Mouse (Mus musculus) midbrain, embryonic 11.5 days (tissue): ENCODE results near the gene Rad54l2. TPM values are rescaled to one million over a fixed set of nuclear protein-coding genes. Genes with fewer than 3 reads are reported as not detected.

Experiments
- ATAC-seq: fragments of 200-750 bp; cut with Nextera tagmentation; 2 replicates; pipeline ENCODE4 v1.8.0; 2017; ENCODE audit warnings: moderate TSS enrichment, moderate library complexity; ENCODE audit not compliant: low FRiP score
- DNase-seq: peaks from one replicate; pipeline ENCODE4 v3.0.0; 2015; ENCODE audit warnings: low spot score; ENCODE audit errors: missing footprints
- H3K27ac ChIP-seq: fragments of 300-500 bp; sonication (generic); 2 replicates; pipeline ENCODE4 v1.5.1; 2014; ENCODE audit warnings: low read depth, low read length
- H3K27me3 ChIP-seq: fragments of 300-500 bp; sonication (generic); 2 replicates; pipeline ENCODE4 v1.6.1; 2014; ENCODE audit warnings: mild to moderate bottlenecking, low read length, moderate library complexity, mixed read lengths; ENCODE audit not compliant: control insufficient read depth, insufficient read depth
- H3K36me3 ChIP-seq: fragments of 300-500 bp; sonication (generic); 2 replicates; pipeline ENCODE4 v1.6.1; 2014; ENCODE audit warnings: mild to moderate bottlenecking, low read length, moderate library complexity, mixed read lengths; ENCODE audit not compliant: control insufficient read depth, insufficient read depth
- H3K4me1 ChIP-seq: fragments of 300-500 bp; sonication (generic); 2 replicates; pipeline ENCODE4 v1.6.1; 2014; ENCODE audit warnings: low read length; ENCODE audit not compliant: control insufficient read depth, insufficient read depth
- H3K4me2 ChIP-seq: fragments of 300-500 bp; sonication (generic); 2 replicates; pipeline ENCODE4 v1.6.1; 2014; ENCODE audit warnings: mild to moderate bottlenecking, moderate library complexity
- H3K4me3 ChIP-seq: fragments of 300-500 bp; sonication (generic); 2 replicates; pipeline ENCODE4 v1.5.1; 2014; ENCODE audit warnings: low read depth, low read length
- H3K9ac ChIP-seq: fragments of 300-500 bp; sonication (generic); 2 replicates; pipeline ENCODE4 v1.6.1; 2014; ENCODE audit warnings: low read length
- H3K9me3 ChIP-seq: fragments of 300-500 bp; sonication (generic); 2 replicates; pipeline ENCODE4 v1.6.1; 2016; ENCODE audit warnings: low read length; ENCODE audit not compliant: control insufficient read depth
- WGBS: fragments of 180-500 bp; shearing (Covaris S2); extraction: QIAGEN DNeasy Blood & Tissue Kit; methylation state at CpG from one replicate; pipeline ENCODE4 v1.1.7; 2014; 5-methylcytosine and 5-hydroxymethylcytosine counted together
- polyA plus RNA-seq: library from polyadenylated mRNA; unstranded; fragments of >200 nt; fragmentation: Nextera tagmentation; extraction: Ambion mirVana; gene quantifications from 2 replicates; pipeline ENCODE4 v1.2.1, GENCODE M21; 2014

Gene Rad54l2
- polyA plus RNA-seq, 1 experiment from 2014 or later, result 6.1 TPM

DNA sequence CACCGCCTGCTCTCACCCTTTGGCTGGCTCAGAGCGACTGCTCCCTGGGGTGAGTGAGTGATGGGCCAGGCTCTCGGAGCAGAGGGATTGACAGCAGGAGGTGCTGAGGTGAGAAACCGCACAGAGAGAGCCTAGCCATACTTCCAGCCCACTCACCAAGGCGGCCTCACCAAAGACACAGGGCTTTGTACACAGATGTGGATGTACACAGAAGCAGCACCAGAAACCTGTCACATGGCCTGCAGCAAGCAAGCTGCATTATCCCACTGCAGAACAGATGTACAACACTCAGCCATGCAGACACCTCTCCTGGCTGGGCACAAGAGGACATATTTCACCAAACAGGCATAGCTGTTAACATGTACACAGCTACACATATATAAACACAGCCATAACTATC lies 131.4 kb downstream of the Rad54l2 start:
- Histone ChIP-seq H3K4me2 (no peak overlapping the region), H3K9ac (no peak overlapping the region), H3K4me1 (peaks cover 11% of the 10 kb centered on the region), H3K36me3 (0 out of 2 replicates have a peak, but pooled peaks cover 2% of the 10 kb centered on the region), H3K9me3 (no peaks in the 10 kb centered on the region), H3K27me3 (peaks cover 2% of the 10 kb centered on the region; the same call in 1 of the 2 replicates), H3K27ac (no peak overlapping the region), H3K4me3 (no peak overlapping the region)
- ATAC-seq, result no peak
- WGBS, result 38% methylated on average over 5 of the region's 5 CpGs
- peak; percentile 76 for DNase-seq

GRCm38 (mm10) chr9:106656820-106657219 lies 132.2 kb downstream of the Rad54l2 start:
- WGBS, result 21% methylated on average over 5 of the region's 5 CpGs
- H3K4me1 ChIP-seq, result peaks cover 11% of the 10 kb centered on the region
- peak; percentile 25 for ATAC-seq

DNA sequence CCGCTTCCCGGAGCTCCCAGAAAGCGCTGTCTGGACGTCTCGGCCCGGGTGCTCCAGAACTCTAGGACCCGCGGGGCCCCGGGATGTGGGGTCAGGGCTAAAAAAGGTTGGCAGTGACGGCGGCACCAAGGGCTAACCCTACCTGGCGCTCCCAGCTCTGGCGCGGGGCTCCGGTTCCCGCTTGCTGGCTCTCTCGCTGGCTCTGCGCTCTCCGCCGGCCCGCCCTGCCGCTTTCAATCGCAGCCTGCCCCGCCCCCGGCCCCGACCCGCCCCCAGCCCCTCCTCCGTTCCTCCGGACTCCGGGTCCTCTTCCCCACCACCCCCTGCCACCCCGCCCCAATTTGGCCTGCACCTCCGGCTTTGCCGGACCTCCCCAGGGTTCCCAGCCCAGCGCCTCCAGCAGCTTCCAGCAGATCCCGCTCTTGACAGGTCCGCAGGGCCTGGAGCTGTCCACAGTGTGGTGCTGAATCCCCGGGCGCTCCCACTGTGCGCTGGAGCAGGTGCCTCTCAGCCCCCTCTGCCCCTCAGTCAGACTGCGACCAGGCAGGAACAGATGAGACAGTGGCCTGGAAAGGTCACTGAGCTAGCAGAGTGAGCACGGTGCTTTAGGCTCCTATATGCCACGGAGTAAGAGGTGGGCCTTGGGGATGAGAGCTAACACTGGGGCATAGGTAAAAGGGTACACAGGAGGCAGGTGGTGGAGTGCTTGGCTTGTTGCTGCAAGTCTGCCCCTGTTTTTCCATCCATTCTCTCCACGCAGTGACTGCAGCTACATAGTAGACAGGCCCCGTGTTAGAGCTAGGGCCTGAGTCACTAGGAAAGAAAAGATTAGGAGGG lies 132.9 kb downstream of the Rad54l2 start, which contains the start of gene Grm2:
Gene Grm2 (minus strand): TSS at position 199 of the 837 bp plus-strand sequence.
- Histone ChIP-seq H3K9me3 (no peaks in the 10 kb centered on the region), H3K27me3 (peaks cover 2% of the 10 kb centered on the region; the same call in 1 of the 2 replicates), H3K36me3 (0 out of 2 replicates have a peak, but pooled peaks cover 2% of the 10 kb centered on the region), H3K4me2 (peak within 1 kb of the TSS; percentile 71), H3K9ac (peak within 1 kb of the TSS; percentile 57), H3K4me3 (peak within 1 kb of the TSS; percentile 41), H3K27ac (peak within 1 kb of the TSS; percentile 44; the same call in 1 of the 2 replicates), H3K4me1 (peaks cover 11% of the 10 kb centered on the region)
- DNase-seq (peak; percentile 96), ATAC-seq (peak; percentile 77)
- 3% methylated on average over 36 of the region's 44 CpGs for WGBS

More at GRCm38 (mm10) chr9:106656820-106657219, 132.2 kb downstream of the Rad54l2 start:
- Histone ChIP-seq H3K27me3 (peaks cover 2% of the 10 kb centered on the region; the same call in 1 of the 2 replicates), H3K27ac (peak overlapping the region; percentile 6; the same call in 1 of the 2 replicates), H3K9me3 (no peaks in the 10 kb centered on the region), H3K36me3 (0 out of 2 replicates have a peak, but pooled peaks cover 2% of the 10 kb centered on the region), H3K9ac (no peak overlapping the region), H3K4me2 (no peak overlapping the region), H3K4me3 (no peak overlapping the region)
- no peak for DNase-seq

DNA sequence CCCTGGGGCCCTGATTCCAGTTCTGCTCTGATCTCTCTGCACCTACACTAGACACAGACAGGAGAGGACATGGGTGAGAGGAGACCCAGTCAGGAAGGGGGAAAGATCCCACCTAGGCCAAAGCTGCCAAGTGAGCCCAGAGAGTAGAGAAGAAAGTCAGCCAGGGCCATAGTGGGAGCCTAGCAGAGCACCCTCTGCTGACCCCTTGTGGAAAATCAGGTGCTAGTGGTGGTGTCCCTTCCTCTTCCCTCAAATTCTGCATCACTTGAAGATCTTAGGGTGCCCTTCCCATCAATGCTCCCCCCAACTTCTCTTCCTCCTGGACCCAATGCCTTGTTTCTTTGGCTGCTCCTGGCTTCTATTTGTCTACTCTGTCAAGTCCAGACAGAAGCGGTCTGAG lies 136.3 kb downstream of the Rad54l2 start:
- ATAC-seq (no peak), DNase-seq (peak; percentile 57)
- no peak overlapping the region for H3K9ac ChIP-seq
- no peaks in the 10 kb centered on the region for H3K36me3 ChIP-seq
- peak overlapping the region; percentile 7; the same call in 1 of the 2 replicates for H3K4me2 ChIP-seq
- H3K4me3 ChIP-seq, result no peak overlapping the region
- no peaks in the 10 kb centered on the region for H3K9me3 ChIP-seq
- peaks cover 2% of the 10 kb centered on the region; the same call in 1 of the 2 replicates for H3K27me3 ChIP-seq
- WGBS, result 72% methylated on average over 1 of the region's 1 CpGs
- peaks cover 6% of the 10 kb centered on the region for H3K4me1 ChIP-seq
- no peak overlapping the region for H3K27ac ChIP-seq

DNA sequence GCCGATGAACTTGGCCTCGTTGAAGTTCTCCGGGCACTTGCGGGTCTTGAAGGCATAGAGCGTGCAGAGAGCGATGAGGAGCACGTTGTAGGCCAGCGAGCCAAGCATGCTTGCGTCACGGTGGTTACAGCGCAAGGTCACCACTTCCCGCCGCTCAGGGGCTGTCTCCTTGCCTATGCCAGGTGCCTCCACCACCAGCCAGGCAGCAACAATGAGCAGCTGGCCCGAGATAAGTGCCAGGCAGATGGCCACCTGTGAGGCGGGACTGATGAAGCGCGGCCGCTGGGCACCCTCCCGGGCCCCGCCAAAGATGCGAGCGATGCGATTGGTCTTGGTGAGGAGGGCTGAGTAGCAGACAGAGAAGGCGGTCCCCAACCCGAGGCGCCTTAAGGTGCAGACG lies 141.8 kb downstream of the Rad54l2 start:
- 77% methylated on average over 27 of the region's 27 CpGs for WGBS
- H3K27me3 ChIP-seq, result no peaks in the 10 kb centered on the region
- H3K4me3 ChIP-seq, result no peak overlapping the region
- no peaks in the 10 kb centered on the region for H3K9me3 ChIP-seq
- H3K4me1 ChIP-seq, result no peaks in the 10 kb centered on the region
- no peak overlapping the region for H3K27ac ChIP-seq
- ATAC-seq, result no peak
- H3K36me3 ChIP-seq, result no peaks in the 10 kb centered on the region
- peak; percentile 59 for DNase-seq
- H3K4me2 ChIP-seq, result no peak overlapping the region
- no peak overlapping the region for H3K9ac ChIP-seq

GRCm38 (mm10) chr9:106645684-106646271 lies 143.2 kb downstream of the Rad54l2 start:
- no peak overlapping the region for H3K27ac ChIP-seq
- H3K4me3 ChIP-seq, result no peak overlapping the region
- ATAC-seq (no peak), DNase-seq (no peak)
- 78% methylated on average over 9 of the region's 9 CpGs for WGBS
- H3K4me1 ChIP-seq, result no peaks in the 10 kb centered on the region
- no peaks in the 10 kb centered on the region for H3K9me3 ChIP-seq
- no peaks in the 10 kb centered on the region for H3K36me3 ChIP-seq
- no peak overlapping the region for H3K4me2 ChIP-seq
- no peaks in the 10 kb centered on the region for H3K27me3 ChIP-seq
- no peak overlapping the region for H3K9ac ChIP-seq

GRCm38 (mm10) chr9:106643787-106644186 lies 145.2 kb downstream of the Rad54l2 start:
- DNase-seq (peak; percentile 84), ATAC-seq (no peak)
- Histone ChIP-seq H3K27ac (no peak overlapping the region), H3K4me1 (no peaks in the 10 kb centered on the region), H3K4me3 (no peak overlapping the region), H3K36me3 (no peaks in the 10 kb centered on the region), H3K27me3 (no peaks in the 10 kb centered on the region), H3K9ac (no peak overlapping the region), H3K9me3 (no peaks in the 10 kb centered on the region), H3K4me2 (no peak overlapping the region)
- 71% methylated on average over 6 of the region's 6 CpGs for WGBS

DNA sequence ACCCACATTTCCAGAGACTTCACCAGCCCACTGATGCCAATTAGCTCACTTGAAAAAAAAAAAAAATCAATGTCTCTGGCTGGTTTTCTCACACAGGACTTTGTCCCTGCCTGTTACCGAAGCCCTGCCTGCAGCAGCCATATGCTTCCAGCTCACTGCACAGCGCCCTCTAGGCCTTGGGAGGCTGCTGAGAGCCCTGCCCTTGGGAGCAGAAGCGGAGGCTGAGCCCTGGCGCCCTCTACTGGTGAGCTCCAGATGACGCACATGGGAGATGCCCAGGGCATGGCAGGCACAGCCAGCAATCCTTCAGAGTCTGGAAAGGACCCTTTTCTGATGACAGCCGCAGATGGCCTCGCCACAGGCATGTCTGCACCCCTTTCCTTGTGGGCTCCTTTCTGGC lies 145.9 kb downstream of the Rad54l2 start:
- H3K4me1 ChIP-seq, result no peaks in the 10 kb centered on the region
- H3K9ac ChIP-seq, result no peak overlapping the region
- H3K4me2 ChIP-seq, result no peak overlapping the region
- no peak overlapping the region for H3K4me3 ChIP-seq
- 34% methylated on average over 7 of the region's 7 CpGs for WGBS
- H3K27ac ChIP-seq, result no peak overlapping the region
- no peaks in the 10 kb centered on the region for H3K36me3 ChIP-seq
- peak; percentile 33; the same call in 1 of the 2 replicates for ATAC-seq
- H3K9me3 ChIP-seq, result no peaks in the 10 kb centered on the region
- H3K27me3 ChIP-seq, result no peaks in the 10 kb centered on the region
- DNase-seq, result peak; percentile 93

- no peak overlapping the region for H3K4me3 ChIP-seq
- WGBS, result 38% methylated on average over 5 of the region's 5 CpGs
- H3K27me3 ChIP-seq, result no peaks in the 10 kb centered on the region
- H3K9ac ChIP-seq, result no peak overlapping the region
- no peak overlapping the region for H3K27ac ChIP-seq
- no peak for DNase-seq
- no peaks in the 10 kb centered on the region for H3K9me3 ChIP-seq
- no peaks in the 10 kb centered on the region for H3K4me1 ChIP-seq
- H3K4me2 ChIP-seq, result no peak overlapping the region
- no peaks in the 10 kb centered on the region for H3K36me3 ChIP-seq
- no peak for ATAC-seq
Measured at GRCm38 (mm10) chr9:106641346-106641745, 147.6 kb downstream of the Rad54l2 start.
